Mouse (Mus musculus) heart, adult 11 months (tissue): ENCODE results near the gene Ugcg.

Experiments used
- DNase-seq: peaks from one replicate; pipeline ENCODE4 v3.0.0; 2022

Ugcg gene

DNA sequence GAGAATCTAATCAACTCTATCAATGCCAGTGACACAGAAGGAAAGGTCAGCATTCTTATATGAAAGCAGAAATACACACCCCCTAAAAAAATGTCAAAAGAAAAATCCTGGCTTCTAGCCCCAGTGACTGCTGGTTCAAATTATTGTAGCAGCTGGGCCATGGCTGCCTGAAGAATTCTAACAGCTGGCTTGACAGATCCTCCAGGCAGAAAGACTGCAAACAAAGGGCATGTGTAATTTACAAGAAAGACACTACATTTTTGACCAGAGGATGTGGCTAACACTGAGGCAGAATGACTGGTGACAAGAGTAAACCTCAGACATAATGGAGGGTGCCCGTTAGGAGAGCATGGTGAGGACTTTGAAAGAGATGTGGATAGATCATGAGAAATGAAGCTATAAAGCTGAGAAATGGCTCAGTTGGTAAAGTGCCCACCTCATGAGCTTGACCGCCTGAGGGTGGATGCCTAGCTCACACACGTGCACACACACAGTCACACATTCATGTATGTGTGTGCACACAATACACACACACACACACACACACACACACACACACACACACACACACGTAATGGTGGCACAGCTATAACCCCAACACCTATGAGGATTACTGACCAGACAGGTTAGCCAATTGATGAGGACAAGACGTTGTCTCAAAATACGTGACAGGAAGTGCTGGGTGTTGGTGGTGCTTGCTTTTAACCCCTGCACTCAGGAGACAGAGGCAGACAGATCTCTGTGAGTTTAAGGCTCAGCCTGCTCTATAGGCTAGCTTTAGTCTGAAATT, 42.4 kb downstream of the Ugcg start:
- peak; percentile 92 for DNase-seq

DNA sequence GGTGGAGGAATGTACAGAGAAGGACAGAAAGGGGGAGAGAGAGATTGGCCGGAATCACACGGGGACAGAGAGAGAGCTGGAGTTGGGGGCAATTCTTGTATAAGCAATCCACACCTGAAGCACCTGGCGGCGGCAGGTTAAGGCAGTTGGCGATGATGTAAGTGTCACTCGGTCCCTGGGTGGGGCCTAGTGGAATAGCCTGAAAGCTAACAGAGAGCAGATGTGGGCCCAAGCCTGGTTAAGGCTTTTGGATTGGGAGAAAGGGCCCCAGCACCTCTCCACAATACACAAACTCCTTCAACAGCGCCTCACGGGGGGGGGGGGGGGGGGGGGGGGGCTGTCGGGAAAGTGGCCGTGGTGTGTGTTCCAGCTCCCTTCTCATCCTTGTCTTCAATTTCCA, 45.0 kb downstream of the Ugcg start:
- peak; percentile 81 for DNase-seq

DNA sequence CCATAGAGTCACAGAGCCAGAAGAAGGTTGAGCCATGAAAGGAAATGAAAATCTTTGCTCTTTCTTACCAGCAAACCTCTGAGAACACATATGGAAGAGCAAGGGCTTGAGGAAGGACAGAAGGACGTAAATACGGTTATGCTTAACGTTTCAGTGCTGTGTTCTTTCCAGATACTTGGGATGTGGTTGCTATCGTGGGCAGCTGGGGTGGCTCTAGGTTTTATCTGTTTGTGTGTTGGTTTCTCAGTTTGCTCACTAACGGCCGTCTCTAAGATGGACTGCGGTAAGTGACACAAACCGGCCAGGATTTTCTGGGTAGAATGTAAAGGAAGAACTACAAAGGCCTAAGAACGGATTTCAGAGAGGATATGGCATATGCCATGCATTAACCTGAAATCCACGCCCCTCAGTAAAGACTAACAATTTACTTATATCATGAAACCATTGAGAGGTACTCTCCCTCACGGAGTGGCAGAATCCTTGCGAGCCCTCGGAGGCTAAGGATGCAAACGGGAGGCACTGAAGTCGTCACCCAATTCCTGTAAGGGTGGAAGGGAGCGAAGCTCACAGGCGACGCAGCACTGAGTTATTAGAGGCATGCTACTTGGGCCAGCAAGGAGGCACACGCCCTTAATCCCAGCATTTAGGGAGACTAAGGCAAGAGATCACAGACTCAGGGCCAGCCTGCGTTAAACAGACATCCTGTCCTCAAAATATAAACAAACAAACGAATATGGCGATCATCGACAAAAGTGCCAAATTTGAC, 45.6 kb downstream of the Ugcg start:
- peak; percentile 83 for DNase-seq

DNA sequence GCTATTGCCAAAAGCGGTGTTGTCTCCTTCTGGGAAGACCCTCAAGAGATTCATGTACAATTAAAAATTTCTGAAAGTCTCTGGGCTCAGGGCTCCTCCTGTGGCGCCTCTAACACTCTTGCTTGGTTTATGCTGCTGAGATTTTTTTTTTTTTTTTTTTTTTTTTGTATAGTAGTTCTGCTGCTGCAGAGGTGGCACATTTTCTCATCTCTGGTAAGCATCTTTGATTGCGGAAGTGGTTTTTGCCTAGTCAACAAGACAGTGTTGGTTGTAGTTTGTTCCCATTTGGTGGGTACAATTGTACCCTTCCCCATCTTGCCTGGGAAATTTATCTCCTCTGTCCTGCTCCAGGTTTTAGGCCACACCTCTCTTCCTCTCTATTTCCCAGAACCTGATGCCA, 47.3 kb downstream of the Ugcg start:
- peak; percentile 85 for DNase-seq

DNA sequence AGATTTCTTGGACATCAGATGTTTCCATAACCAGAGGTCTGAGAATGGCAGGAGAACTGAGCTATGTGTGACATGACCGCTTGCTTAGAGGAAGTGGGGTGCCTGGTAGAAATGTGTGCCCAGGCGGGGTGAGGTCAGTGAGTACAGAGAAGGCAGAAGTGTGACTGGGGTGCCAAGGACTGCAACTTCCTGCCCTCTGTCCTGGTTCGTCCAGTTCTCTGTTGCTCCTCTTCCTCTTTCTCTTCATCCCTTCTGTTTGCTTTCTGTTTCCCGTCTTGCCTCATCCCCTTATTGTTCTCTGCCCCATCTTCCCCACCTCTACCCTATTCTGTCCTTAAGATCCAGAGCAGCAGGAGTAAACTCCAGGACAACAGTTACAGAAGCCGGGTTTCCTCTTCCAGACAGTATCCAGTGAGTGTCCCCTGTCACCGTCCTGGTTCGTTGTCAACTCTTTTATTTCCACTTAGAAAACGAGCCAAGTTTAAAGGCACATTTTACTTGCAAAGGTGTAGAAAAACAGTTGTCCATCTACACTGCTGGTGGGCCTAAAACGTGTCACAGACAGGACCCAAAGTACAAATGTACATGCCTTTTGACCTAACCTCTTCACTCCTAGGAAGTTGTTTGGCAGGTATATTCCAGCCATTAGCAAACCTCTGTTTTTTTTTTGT, 49.7 kb downstream of the Ugcg start:
- DNase-seq = peak; percentile 98

DNA sequence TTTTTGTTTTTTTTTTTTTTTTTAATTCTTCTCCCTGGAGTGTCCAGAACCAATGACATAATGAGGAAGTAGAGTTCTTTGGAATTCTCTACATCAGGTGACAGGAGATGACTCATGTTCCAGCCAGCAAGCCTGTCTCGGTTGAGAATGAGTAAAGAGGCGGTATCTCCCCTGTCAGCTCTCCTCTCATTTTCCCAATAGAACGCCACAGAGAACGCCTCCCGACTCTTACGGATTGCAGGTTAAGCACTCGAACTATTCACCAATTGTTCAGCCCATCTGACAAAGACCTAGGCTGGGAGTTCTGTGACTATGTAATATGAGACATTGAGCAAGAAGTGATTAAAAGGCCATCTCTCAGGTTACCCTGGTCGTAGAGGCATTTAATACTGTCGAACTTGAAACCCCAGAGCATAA, 50.3 kb downstream of the Ugcg start:
- DNase-seq = peak; percentile 96

DNA sequence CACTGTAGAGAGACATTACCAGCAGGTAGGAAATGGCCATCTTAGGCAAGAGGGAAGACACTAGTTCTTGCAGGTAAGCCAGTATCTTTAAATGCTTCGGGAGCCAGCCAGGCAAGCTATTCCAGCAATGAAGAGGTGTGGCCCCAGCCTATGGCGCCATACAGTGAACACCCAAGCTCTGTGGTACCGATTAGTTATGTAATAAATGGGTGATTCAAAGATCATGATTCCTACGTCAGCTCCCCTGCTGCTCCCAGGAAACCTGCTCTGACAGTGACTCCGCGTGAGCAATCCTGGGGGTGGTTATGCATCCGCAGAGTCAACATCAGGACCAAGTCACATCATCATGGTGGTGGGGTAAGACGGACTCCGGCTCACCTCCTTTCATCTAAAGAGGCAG, 51.1 kb downstream of the Ugcg start:
- DNase-seq = peak; percentile 87

DNA sequence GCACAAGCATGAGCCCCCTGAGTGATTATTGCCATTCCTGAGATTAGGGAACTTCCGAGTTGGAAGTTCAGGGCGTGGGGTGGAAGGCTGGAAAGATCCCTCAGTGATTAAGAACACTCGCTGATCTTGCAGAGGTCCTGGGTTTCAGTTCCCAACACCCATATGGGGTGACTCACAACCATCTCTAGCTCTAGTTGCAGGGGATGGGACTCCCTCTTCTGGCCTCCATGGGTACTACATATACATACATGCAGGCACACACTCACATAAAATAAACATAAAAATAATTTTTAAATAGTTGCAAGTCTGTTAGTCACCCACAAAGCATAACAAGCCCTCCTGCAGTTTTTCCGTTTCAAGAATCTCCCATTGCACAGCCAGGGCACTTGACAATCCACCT, 52.0 kb downstream of the Ugcg start:
- DNase-seq = no peak

DNA sequence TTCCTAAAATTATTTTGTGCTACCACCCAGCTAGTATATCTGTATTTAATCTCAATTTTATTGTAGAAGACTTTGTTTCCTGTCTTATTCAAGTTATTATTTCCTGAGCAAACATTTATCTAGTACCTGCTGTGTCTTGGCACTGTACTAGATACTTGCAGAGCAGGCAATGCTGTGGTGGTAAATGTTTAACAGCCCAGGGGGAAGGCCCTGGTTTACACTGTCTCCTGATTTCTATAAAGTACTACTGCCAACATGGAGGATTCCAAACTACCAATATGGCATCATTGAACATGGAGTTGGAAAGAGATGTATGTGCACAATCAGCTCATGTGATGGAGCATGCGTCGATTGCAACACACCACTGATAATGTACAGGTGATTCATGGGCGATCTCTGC, 53.2 kb downstream of the Ugcg start:
- DNase-seq = no peak

DNA sequence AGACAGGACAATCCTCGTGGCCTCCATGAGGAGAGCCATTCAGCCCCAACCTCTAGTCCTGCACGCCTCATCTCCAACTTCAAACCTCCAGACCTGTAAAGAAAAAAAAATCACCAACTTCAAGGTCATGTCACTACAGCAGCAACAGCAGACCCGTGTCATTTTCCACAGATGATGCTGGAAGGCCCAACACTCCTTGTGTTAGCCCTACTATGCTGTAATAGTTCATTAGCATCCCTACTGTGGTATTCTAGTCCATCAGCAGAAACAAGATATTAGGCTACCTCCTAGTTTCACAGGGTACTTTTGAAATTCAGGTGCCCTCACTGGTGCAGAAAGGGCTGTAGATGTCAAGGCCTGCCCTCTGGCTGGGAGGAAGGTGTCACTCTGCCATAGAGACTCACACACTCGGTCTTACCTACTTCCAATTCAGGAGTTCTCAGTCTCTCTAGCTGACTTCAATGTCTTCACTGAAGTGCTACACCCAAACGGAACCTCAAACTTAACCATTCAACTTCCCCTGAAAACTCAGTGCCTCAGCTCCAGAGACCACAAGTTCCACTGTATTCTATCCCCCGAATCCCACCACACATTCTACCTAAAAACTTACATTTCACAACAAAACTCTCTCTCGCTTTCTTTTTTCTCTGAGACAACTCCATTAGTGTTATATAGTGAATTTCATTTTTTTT, 54.9 kb downstream of the Ugcg start:
- DNase-seq = no peak

DNA sequence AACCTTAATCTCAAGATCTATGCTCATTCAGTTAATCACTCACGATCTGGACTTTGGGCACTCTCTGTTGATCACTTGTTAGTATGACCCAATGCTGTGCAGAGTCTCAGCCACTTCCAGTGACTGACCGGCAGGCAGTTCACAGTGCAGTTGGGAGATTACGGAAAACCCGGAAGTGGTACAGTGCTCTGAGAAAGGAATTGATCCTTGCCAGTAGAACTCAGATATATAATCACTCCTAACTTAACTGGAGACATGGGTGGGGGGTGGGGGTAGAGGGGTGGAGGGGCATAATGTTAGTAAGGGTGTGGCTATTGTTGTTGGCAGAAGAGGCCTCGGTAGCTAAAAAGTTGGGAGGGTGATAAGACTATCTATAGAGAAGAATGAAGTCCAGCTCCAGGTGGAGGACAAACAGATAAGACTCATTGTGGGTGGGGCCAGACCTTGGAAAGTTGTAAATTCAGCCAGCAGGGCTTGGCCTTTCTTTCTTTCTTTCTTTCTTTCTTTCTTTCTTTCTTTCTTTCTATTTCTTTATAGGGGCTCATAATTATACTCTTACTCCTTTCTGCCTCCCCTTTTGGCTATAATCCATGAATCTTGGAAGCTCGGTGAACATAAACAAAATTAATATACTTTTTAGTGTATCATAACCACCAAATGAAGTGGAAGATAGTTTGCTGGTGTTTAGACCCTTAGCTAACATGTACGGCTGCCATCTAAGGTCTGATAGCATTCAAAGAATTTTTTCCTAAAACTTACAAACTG, 55.9 kb downstream of the Ugcg start:
- no peak for DNase-seq

DNA sequence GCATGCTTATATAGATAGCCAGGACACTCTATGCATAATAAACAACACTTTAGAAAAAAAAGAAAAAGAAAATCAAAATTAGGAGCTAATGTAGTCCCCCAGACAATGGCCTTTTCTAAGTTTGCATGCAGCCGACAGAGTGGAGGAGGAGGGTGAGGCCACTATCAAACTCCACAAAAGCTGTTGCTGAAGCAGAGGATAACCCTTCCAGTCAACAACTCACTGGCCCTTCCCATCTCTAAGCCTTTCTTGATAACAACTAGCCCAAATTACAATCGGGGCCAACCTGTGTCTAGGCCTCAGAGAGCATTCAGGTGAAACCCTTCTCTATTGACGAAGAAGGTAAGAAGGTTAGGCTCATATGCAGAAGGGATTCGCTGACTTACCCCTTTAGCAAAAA, 56.7 kb downstream of the Ugcg start:
- DNase-seq = no peak

DNA sequence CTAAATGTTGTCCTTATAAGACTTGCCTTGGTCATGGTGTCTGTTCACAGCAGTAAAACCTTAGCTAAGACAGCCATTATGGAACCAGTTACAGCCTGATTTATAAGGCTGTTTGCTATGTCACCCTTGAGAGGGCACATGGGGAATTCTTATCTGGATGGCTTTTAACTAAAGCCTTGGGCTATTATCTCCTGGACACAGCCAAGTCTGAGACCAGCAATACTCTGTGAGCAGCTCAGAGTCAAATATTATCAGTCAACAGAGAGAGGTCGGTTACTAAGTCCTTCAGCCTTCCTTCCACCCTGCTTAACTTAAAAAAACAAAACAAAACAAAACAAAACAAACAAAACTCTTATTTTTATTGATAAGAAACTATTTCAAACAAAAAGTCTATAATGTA, 58.5 kb downstream of the Ugcg start:
- no peak for DNase-seq

DNA sequence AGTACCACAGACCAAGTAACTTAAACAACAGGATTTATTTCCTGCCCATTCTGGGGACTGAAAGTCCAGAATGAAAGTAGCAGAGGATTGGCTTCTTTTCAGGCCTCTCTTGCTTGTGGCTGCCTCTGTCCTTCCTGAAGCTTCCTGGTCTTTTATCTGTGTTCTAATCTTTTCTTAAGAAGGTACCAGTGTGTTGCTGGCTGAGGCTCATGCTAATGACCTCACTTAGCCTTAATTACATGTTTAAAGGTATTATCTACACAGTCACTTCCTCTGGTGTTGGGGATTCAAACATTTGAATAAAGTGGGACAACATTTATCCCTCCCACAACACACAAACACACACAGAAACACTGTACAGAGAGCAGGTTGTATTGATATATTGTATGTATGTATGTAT, 59.0 kb downstream of the Ugcg start:
- DNase-seq = no peak

DNA sequence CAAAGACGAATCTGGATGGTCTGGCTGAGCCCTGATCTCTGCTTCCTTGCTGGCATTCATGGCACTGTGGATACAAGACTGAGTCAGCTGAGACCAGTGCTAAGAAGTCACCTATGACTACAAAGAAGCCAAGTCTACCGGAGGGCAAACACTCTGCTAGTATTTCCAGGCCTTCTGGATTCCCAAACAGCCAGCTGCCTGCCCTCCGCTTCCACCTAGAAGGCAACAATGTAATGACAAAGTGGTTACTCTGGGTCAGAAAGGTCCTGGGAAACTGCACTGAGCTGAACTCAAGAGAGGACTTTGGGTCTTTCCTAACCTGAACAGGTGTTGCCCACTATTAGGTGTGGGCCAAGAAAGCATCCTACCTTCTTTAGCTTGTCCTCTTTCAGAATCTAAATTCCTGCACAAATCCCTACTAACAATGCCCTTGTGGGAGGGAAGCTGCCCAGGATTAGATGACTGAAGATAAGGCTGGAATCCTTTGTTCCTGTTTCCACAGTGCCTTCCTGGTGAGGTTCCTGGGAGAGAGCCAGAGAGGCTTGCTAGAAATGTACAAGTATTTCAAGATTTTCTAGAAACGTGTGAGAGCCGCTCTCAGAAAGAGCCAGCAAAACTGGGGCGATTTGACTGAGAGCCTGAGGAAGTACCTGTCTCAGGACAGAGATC, 63.5 kb downstream of the Ugcg start:
- peak; percentile 86 for DNase-seq

DNA sequence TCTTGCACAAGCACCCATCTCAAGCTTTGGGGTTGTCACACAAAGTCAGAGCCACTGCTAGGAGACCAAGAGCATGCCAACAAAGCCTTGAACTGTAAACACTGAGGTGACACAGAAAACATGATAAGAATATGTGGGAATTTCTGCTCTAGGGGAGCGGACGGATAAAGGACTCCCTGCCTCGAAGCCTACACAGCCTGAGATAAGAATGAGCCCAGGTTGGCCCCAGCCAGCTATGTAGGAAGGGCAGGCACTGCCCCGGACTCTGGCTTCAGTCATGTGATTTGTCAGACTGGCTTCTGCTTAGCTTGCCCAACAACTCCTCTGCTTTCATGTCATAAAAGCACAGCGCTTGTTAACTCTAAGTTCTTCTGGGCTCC, 64.0 kb downstream of the Ugcg start:
- DNase-seq = no peak

DNA sequence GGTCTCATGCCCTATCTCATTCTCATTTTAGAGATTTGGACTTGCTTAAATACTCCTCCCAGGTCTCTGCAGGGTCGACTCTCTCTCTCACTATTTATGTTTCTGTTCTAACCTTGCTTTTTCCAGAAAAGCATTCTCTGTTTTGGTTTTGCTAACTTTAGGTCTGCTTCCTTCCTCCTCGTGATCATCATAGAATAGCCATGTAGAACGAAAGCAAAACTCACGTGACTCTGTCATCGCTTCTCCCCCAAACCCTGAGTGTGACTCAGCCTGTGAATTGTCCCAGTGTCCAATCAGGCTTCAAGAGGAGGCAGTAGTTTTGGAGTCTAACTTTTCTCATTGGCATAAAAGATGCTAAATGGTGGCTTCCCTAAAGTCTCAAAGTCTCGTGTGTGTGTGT, 65.3 kb downstream of the Ugcg start:
- no peak for DNase-seq

DNA sequence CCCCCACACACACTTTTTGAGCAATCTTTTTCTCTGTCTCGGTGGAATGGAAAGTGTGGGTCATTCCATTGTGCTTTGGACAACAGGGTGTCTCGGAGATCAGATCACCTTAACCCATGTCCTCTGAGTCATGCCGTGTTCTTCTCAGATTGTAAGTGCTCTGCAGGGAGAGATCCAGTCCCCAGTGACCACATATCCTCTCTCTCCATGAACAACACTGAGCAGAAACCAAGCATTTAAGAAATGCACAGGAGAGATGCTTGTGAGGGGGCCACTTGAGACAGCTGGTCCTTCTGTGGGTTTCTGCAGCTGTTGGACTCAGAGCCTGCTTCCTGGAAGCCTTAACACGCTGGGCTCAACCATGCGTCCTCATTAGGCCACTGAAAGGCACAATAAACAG, 66.9 kb downstream of the Ugcg start:
- no peak for DNase-seq

DNA sequence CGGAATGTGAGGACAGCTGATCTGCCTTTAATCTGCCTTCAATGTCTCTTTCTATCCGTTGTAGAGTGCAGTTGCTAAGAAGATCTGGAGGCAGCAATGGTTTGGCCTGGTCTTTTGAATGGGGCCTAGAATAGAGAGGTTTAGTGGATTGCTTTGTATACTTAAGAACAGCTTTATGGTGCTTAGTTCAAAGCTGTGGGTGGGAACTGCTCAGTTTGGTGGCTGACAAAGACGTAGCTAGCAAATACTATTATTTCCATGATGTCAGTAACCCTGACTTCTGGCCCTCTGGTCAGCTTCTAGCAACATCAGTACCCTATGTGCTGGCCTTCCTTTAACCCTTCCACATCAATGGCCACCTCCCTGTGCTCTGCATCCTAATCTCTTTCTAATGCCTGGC, 68.8 kb downstream of the Ugcg start:
- no peak for DNase-seq

DNA sequence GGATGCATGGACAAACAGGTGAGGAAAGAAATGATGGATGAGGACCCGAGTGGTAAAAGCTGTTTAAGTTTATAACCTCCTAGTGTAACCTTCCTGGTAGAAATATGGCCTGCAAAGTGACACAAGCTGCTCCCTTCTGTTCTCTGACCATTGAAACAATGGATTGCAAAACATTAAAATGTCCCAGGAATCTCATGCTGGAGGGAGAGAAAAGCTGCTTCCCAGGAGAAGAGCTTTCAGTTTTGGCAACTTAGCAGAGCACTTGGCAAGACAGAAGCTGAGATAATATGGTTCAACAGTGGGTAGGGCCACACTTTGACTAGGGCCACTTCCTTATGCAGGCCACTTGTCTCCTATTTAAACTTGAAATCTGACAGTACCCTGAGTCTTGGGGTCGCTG, 69.7 kb downstream of the Ugcg start:
- no peak for DNase-seq

DNA sequence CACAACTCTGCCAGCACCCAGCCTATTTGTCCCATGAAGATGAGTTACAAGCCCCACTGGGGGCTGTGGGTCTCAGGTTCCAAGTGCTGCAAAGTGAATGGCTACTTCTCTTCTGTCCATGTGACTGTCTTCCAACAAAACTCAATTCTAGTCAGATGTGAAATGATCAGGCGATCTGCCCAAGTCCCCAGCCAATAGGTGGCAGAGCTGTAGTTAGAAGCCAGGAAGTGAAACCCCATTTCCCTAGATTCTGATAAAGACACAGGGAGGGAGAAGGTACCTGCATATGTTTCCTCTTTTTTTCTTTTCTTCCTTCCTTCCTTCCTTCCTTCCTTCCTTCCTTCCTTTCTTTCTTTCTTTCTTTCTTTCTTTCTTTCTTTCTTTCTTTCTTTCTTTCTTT, 70.7 kb downstream of the Ugcg start:
- DNase-seq = no peak

DNA sequence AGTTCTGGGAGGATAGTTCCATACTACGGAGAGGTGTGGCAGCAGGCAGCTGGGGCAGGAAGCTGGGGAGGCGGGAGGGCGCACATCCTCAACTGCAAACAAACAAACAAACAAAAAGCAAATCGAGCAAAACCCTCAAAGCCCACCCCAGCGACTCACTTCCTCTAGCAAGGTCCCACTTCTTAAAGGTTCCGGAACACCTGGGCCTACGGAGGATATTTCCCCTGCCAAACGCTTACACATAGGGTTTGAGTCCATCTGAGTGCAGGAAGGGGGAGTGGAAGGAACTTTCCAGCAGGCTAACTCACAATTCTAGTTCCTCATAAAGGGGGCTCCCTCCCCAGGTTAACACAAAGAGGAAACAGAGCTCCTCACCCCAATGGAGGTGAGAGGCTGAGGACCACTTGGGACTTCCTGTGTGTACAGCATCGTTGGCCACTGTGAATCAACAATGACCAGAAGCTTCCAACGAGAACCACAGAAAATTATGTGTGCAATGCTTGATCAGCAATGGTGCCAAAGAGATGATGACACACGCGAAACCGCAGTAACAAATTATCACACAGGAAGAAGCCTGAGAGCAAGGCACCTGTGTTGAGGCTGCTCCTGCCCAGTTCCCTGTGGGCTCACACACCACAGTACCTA, 71.9 kb downstream of the Ugcg start:
- no peak for DNase-seq
